Mouse (Mus musculus): ENCODE measurements around the gene Fcor.

DNA sequence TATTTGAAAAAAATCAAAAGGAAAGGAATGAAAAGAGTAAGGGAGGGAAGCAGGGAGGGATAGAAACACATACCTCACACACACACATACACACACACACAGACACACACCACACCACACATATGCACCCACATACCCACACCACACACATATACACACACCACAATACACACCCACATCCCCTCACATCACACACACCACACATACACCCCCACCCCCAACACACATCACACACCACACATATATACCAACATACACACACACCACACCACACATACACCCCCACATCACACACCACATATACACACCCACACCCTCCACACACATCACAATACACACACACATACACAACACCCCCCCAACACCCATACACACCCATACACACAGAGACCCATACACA is 12.4 kb upstream of the Fcor start:
- no peak for TF ChIP-seq CTCF (IDR thresholded peaks at IDR 0.05; ENCODE audit: low read depth)
- no peak for TF ChIP-seq EP300 (IDR thresholded peaks at IDR 0.05; ENCODE audit: low read depth)
